11 mouse cellular contexts compared by ENCODE assay signal in the genomic region with DNA sequence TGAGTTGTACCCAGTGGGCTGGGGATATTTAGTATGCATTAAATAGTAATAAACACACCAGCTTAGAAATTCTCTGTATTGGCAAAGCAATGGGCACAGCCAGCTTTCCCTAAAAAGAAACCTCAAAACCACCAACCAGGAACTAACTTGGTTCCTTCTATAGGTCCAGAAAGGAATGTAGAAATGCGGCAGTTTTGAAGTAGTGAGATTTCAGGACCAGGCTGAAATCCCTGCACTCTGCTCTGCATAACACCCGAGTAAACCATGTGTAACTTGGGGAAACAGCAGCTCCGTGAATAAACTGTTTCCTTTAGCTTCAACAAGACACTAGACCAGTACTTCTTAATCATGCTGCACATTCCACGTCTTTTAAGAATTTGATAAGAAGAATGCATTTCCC. TPM values are rescaled to one million over a fixed set of nuclear protein-coding genes. Genes with fewer than 3 reads are reported as not detected.
DNase-seq lines count a peak whose midpoint lies in the region; ATAC-seq and TF ChIP-seq lines count a peak whose summit lies in the region.
"Had no signal": no experiment of that assay in that cellular context is flagged by ENCODE, and none has a peak within 500 bp of the region (broad histone marks: within the 10 kb centered on the region; RNA-seq: fewer than 3 reads in every experiment).

No protein-coding gene starts in this region.

- WGBS in heart, embryonic 12.5 days: 17% methylated on average over 4 of the region's 4 CpGs
- 72% methylated on average over 4 of the region's 4 CpGs for WGBS in hindbrain, embryonic 13.5 days
- WGBS in liver, postnatal 0 days (ENCODE audit: insufficient replicate concordance): 25% methylated on average over 4 of the region's 4 CpGs

- no peak for TF ChIP-seq EP300 in CH12.LX (IDR thresholded peaks at IDR 0.05; ENCODE audit: low read length)
- no peak for TF ChIP-seq EP300 in liver, postnatal 0 days (IDR thresholded peaks at IDR 0.05; ENCODE audit: low read depth)

- no peaks in the 10 kb centered on the region for H3K36me3 ChIP-seq in heart, embryonic 12.5 days
- no peaks in the 10 kb centered on the region for H3K36me3 ChIP-seq in CH12.LX (replicated peaks in 1 of 2; ENCODE audit: control insufficient read depth in 1 of 2, insufficient read depth in 1 of 2, low read length in 1 of 2)
- H3K36me3 ChIP-seq in hindbrain, embryonic 13.5 days: no peaks in the 10 kb centered on the region
- H3K36me3 ChIP-seq in liver, postnatal 0 days (replicated peaks; ENCODE audit: insufficient read depth, low read length): no peaks in the 10 kb centered on the region

- no peaks in the 10 kb centered on the region for H3K9me3 ChIP-seq in heart, embryonic 12.5 days (replicated peaks)
- no peaks in the 10 kb centered on the region for H3K9me3 ChIP-seq in CH12.LX (replicated peaks; ENCODE audit: low read length)
- H3K9me3 ChIP-seq in hindbrain, embryonic 13.5 days: no peaks in the 10 kb centered on the region
- no peaks in the 10 kb centered on the region for H3K9me3 ChIP-seq in liver, postnatal 0 days (ENCODE audit: low read length)

- no peak for TF ChIP-seq POLR2A in CH12.LX (IDR thresholded peaks at IDR 0.05; ENCODE audit: low read depth, low read length)

- H3K27me3 ChIP-seq in heart, embryonic 12.5 days (replicated peaks): no peaks in the 10 kb centered on the region
- H3K27me3 ChIP-seq in CH12.LX (replicated peaks): no peaks in the 10 kb centered on the region
- H3K27me3 ChIP-seq in hindbrain, embryonic 13.5 days: no peaks in the 10 kb centered on the region
- no peaks in the 10 kb centered on the region for H3K27me3 ChIP-seq in liver, postnatal 0 days (ENCODE audit: insufficient read depth, low read length)

- dilution Hi-C loops in CH12.LX (cut with MboI; ENCODE audit: extremely low pct_ligation_motif_present, extremely low pct_unique_long_range_greater_than_20kb, low sequenced_read_pairs): no loop called here

- peaks cover 33% of the 10 kb centered on the region for H3K79me2 ChIP-seq in CH12.LX (replicated peaks; ENCODE audit: control insufficient read depth, extremely low read depth, insufficient read depth, poor library complexity, severe bottlenecking)

- no peak for DNase-seq in heart, adult 18-20 months
- no peak for DNase-seq in CH12.LX (ENCODE audit: extremely low read depth)
- DNase-seq in liver, postnatal 0 days: no peak
- no peak for DNase-seq in testis, postnatal 14 days (ENCODE audit: low spot score)
- DNase-seq in adrenal gland, postnatal 14 days: no peak
- no peak for DNase-seq in thymus, postnatal 4 days
- DNase-seq: cerebellum, adult 9-11 months had no signal

- no peak for ATAC-seq in heart, embryonic 12.5 days (ENCODE audit: insufficient number of reproducible peaks, low FRiP score)
- no peak for ATAC-seq in hindbrain, embryonic 13.5 days (ENCODE audit: low FRiP score)
- ATAC-seq in liver, postnatal 0 days: no peak
- ATAC-seq: activated CD4-positive, CD25-positive, alpha-beta regulatory T cell, adult 4 months; CD4-positive, CD25-positive, alpha-beta regulatory T cell, adult 4 months had no signal

- H3K9ac ChIP-seq in heart, embryonic 12.5 days: peak overlapping the region; percentile 46
- H3K9ac ChIP-seq in CH12.LX (ENCODE audit: insufficient read depth, low read depth): no peak overlapping the region; the same call in 1 of the 2 replicates
- peak overlapping the region; percentile 36; the same call in 1 of the 2 replicates for H3K9ac ChIP-seq in hindbrain, embryonic 13.5 days
- H3K9ac ChIP-seq in liver, postnatal 0 days (replicated peaks): no peak overlapping the region

- TF ChIP-seq CTCF in CH12.LX (conservative IDR thresholded peaks at IDR 0.05 in 1 of 2, IDR thresholded peaks at IDR 0.05 in 1 of 2; ENCODE audit: low read depth in 2 of 2, low read length in 2 of 2): no peak
- no peak for TF ChIP-seq CTCF in liver, postnatal 0 days (IDR thresholded peaks at IDR 0.05; ENCODE audit: low read depth)

- peaks cover 36% of the 10 kb centered on the region for H3K4me1 ChIP-seq in heart, embryonic 12.5 days (replicated peaks)
- H3K4me1 ChIP-seq in CH12.LX (ENCODE audit: control insufficient read depth in 1 of 2, insufficient read depth in 2 of 2): peaks cover 3 to 31% of the 10 kb centered on the region in 2 experiments
- peaks cover 33% of the 10 kb centered on the region for H3K4me1 ChIP-seq in hindbrain, embryonic 13.5 days (replicated peaks)
- peaks cover 18% of the 10 kb centered on the region for H3K4me1 ChIP-seq in liver, postnatal 0 days (ENCODE audit: insufficient read depth)

- peak overlapping the region; percentile 76 for H3K4me3 ChIP-seq in heart, embryonic 12.5 days
- H3K4me3 ChIP-seq in CH12.LX (replicated peaks in 1 of 3; ENCODE audit: low read depth in 2 of 3, low read length in 2 of 3, poor library complexity in 1 of 3): no peak overlapping the region
- peak overlapping the region; percentile 81; the same call in 1 of the 2 replicates for H3K4me3 ChIP-seq in hindbrain, embryonic 13.5 days
- no peak overlapping the region for H3K4me3 ChIP-seq in liver, postnatal 0 days (ENCODE audit: low read depth, low read length)

- H3K27ac ChIP-seq in heart, embryonic 12.5 days (ENCODE audit: poor library complexity, severe bottlenecking): no peak overlapping the region
- H3K27ac ChIP-seq in CH12.LX (ENCODE audit: insufficient read depth, low read depth): no peak overlapping the region
- H3K27ac ChIP-seq in hindbrain, embryonic 13.5 days: no peak overlapping the region
- H3K27ac ChIP-seq in liver, postnatal 0 days (ENCODE audit: low read depth): no peak overlapping the region

- no peak for TF ChIP-seq RAD21 in CH12.LX (IDR thresholded peaks at IDR 0.05; ENCODE audit: low read depth, low read length)

- in situ Hi-C loops in CH12.LX (cut with MboI; ENCODE audit: low pct_ligation_motif_present, low pct_unique_long_range_greater_than_20kb, low sequenced_read_pairs): no loop called here

- peak overlapping the region; percentile 83 for H3K4me2 ChIP-seq in heart, embryonic 12.5 days
- H3K4me2 ChIP-seq in CH12.LX (ENCODE audit: insufficient read depth, low read depth, poor library complexity, severe bottlenecking): peak overlapping the region; percentile 81
- H3K4me2 ChIP-seq in hindbrain, embryonic 13.5 days: peak overlapping the region; percentile 89
- peak overlapping the region; percentile 87 for H3K4me2 ChIP-seq in liver, postnatal 0 days (ENCODE audit: low read depth, low read length)

TF ChIP-seq in CH12.LX, 34 proteins besides CTCF, POLR2A, EP300 and RAD21:
- TF ChIP-seq BHLHE40 (IDR thresholded peaks at IDR 0.05; ENCODE audit: low read depth, low read length) (no peak), GABPA (IDR thresholded peaks at IDR 0.05; ENCODE audit: insufficient replicate concordance, low read depth, low read length) (no peak), MXI1 (IDR thresholded peaks at IDR 0.05; ENCODE audit: low read depth, low read length) (no peak), USF1 (IDR thresholded peaks at IDR 0.05; ENCODE audit: low read depth, low read length) (no peak)

RNA-seq across cellular contexts. Expression of a gene that starts 1.7 kb away (rescaled TPM):
- 49.3 and 50.8 TPM in 2 replicates for polyA plus RNA-seq in heart, embryonic 12.5 days (2016; fragmentation: Nextera tagmentation; extraction: Ambion mirVana)
- 10 to 100 TPM; 14.7 to 15.5 TPM for total RNA-seq in heart, adult 18-20 months (2021)
- 29.6 and 36.2 TPM in 2 replicates for total RNA-seq in CH12.LX (2012; rRNA removed)
- total RNA-seq in CH12.LX (2014; rRNA removed): 66.5 and 77.8 TPM in 2 replicates
- polyA plus RNA-seq in CH12.LX (2012; ENCODE audit: insufficient read length, low read depth): 34.1 and 36.8 TPM in 2 replicates
- polyA plus RNA-seq in hindbrain, embryonic 13.5 days (2015; fragmentation: Nextera tagmentation; extraction: Ambion mirVana): 27.2 and 27.5 TPM in 2 replicates
- 13.2 and 15.1 TPM in 2 replicates for polyA plus RNA-seq in liver, postnatal 0 days (2015; fragmentation: Nextera tagmentation; extraction: Ambion mirVana)
- 47.2 and 47.6 TPM in 2 replicates for total RNA-seq in adrenal gland, postnatal 14 days (2021)

RNA-seq across cellular contexts. Expression of a gene that starts 12.7 kb away (rescaled TPM):
- polyA plus RNA-seq in heart, embryonic 12.5 days (2016; fragmentation: Nextera tagmentation; extraction: Ambion mirVana): not detected in 2 replicates
- total RNA-seq in heart, adult 18-20 months (2021): not detected
- total RNA-seq in CH12.LX (2012; rRNA removed) (not detected in 2 replicates), CH12.LX (2014; rRNA removed) (not detected in 2 replicates)
- polyA plus RNA-seq in CH12.LX (2012; ENCODE audit: insufficient read length, low read depth): not detected in 2 replicates
- 0.05 TPM in 1 of 2 replicates, not detected in the other for polyA plus RNA-seq in hindbrain, embryonic 13.5 days (2015; fragmentation: Nextera tagmentation; extraction: Ambion mirVana)
- polyA plus RNA-seq in liver, postnatal 0 days (2015; fragmentation: Nextera tagmentation; extraction: Ambion mirVana): not detected in 2 replicates
- 0.11 TPM in 1 of 2 replicates, not detected in the other for total RNA-seq in adrenal gland, postnatal 14 days (2021)
- polyA plus RNA-seq: activated CD4-positive, CD25-positive, alpha-beta regulatory T cell, adult 4 months; CD4-positive, CD25-positive, alpha-beta regulatory T cell, adult 4 months had no signal

Comparison
In these comparisons a context has a peak if more than half of its experiments do, and no peak if none do; other contexts are left out.
1. H3K4me3 ChIP-seq: peak in heart, embryonic 12.5 days (single experiment) and hindbrain, embryonic 13.5 days (single experiment); none in CH12.LX (0 of 3) and liver, postnatal 0 days (single experiment).
2. H3K9ac ChIP-seq: peak in heart, embryonic 12.5 days (single experiment) and hindbrain, embryonic 13.5 days (single experiment); none in CH12.LX (single experiment) and liver, postnatal 0 days (single experiment).
3. Peak in every context shown above with its lines, with median percentiles within 50 percentile points of each other: H3K4me2 ChIP-seq.